Mouse (Mus musculus) c-Kit-positive CD71-positive TER-119-negative erythroid progenitor cells, embryonic 14.5 days (primary cell): ENCODE measurements around the gene Scnn1a.

Experiments
- DNase-seq: peaks from one replicate; pipeline ENCODE4 v3.0.0-alpha.2; 2013; ENCODE audit warnings: low read depth

Scnn1a gene

DNA sequence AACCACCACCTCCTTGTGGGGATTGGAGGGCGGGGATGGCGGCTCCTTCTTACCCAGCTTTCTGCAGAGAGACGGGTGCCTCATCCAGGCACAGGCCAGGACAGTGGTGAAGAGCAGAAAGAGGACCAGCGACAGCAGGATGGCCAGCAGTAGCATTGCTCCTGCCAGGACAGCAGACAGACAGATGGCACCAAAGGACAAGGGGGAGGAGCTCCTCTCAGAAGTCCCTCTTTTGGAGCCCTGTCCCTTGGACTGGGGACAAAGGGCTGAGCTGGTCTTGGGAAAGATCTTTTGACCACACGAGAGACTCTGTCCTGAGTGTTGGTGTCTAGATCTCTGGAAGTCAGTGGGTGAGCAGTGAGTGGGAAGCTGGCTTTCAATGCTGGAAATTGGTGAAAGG, 11.1 kb upstream of the Scnn1a start:
- no peak for DNase-seq

- no peak for DNase-seq
Observed at GRCm38 (mm10) chr6:125312171-125312570, 8.3 kb upstream of the Scnn1a start.

GRCm38 (mm10) chr6:125312581-125313355, 7.7 kb upstream of the Scnn1a start:
- DNase-seq: no peak

- DNase-seq: no peak
Observed at GRCm38 (mm10) chr6:125313546-125314230, 6.8 kb upstream of the Scnn1a start, which contains the start of gene Ltbr. Ltbr (minus strand) TSS chr6:125313885.

DNA sequence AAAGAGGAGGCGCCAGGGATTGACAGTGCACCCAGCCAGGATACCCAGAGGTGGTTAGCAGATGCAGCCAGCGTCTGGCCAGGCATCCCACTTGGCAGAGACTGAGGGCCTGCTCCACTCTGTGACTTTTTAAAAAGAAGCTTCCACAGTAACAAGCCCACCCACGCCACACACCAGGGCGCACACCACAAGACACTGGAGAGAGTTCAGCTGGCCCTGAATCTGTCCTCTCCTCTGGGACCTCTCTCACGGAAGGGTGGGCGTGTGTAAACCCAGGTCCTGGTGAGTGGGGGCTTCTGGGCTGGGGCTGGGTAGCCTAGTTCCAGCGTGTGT, 6.3 kb upstream of the Scnn1a start:
- DNase-seq: no peak

GRCm38 (mm10) chr6:125314746-125315145, 5.7 kb upstream of the Scnn1a start:
- no peak for DNase-seq

- no peak for DNase-seq
Observed at GRCm38 (mm10) chr6:125317077-125317476, 3.4 kb upstream of the Scnn1a start.

- DNase-seq: no peak
Observed at GRCm38 (mm10) chr6:125318981-125319918, 1.2 kb upstream of the Scnn1a start.

- DNase-seq: no peak
Observed at GRCm38 (mm10) chr6:125319919-125320296, 551 bp upstream of the Scnn1a start.

GRCm38 (mm10) chr6:125321114-125321855, 826 bp downstream of the Scnn1a start:
- no peak for DNase-seq

DNA sequence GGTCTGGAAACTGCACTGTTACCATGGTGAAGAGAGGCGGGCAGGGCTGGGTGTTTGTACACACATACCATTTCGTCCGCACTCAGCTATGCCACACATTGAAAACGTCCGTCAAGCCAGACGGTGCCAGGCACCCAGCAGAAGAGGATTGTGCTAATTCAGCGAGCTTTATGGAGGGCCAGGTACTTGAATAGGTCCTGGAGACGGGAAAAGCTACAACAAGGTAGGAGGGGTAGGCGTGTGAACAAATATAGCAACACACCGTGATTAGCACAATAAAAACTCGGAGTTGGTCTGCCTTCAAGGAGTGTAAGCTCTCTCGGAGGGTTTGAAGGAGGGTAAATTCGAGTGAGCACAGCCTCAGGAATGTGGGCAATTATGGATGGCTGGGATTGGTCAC, 2.3 kb downstream of the Scnn1a start:
- DNase-seq: no peak

GRCm38 (mm10) chr6:125323547-125323946, 3.1 kb downstream of the Scnn1a start:
- no peak for DNase-seq

- no peak for DNase-seq
Observed at GRCm38 (mm10) chr6:125325337-125325736, 4.9 kb downstream of the Scnn1a start.

DNA sequence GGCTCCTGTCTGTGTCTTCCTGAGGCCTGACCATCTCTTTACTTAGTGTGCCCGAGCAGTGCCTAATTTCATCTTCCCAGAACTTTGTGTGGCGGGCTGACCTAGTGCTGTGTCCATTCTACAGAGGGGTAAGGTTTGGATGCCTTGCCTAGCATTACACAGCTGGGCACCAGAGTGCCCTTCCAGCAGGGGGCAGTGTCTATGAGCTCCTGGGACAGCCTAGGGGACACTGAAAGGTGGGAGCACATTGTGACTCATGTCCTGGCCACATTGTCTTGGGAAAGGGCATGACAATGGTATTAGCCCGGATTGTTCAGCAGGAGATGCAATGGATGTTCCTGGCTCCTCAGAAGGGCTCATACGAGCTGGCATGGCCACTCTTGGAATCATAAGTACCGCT, 7.8 kb downstream of the Scnn1a start:
- no peak for DNase-seq

DNA sequence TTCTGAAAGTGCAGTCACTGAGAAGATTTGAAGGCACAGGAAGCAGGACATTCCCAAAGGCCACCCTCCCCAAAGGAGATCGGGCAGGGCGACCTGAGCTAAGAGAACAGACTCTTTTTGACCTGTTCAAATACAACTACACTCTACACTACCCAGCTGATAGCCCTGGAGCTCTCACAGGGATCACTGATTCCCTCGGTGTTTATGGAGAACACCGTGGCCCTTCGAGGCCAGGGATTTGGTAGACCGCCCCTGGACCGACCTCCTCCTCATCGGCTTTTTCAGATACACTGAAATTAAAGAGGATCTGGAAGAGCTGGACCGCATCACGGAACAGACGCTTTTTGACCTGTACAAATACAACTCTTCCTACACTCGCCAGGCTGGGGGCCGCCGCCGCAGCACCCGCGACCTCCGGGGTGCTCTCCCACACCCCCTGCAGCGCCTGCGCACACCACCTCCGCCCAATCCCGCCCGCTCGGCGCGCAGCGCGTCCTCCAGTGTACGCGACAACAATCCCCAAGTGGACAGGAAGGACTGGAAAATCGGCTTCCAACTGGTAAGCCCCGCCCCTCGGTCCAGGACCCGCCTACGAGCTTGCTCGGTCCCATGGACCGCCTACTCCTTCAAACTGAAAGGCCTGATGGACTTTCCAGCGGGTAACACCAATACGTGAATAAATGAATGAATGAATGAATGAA, 10.3 kb downstream of the Scnn1a start:
- peak; percentile 31 for DNase-seq

DNA sequence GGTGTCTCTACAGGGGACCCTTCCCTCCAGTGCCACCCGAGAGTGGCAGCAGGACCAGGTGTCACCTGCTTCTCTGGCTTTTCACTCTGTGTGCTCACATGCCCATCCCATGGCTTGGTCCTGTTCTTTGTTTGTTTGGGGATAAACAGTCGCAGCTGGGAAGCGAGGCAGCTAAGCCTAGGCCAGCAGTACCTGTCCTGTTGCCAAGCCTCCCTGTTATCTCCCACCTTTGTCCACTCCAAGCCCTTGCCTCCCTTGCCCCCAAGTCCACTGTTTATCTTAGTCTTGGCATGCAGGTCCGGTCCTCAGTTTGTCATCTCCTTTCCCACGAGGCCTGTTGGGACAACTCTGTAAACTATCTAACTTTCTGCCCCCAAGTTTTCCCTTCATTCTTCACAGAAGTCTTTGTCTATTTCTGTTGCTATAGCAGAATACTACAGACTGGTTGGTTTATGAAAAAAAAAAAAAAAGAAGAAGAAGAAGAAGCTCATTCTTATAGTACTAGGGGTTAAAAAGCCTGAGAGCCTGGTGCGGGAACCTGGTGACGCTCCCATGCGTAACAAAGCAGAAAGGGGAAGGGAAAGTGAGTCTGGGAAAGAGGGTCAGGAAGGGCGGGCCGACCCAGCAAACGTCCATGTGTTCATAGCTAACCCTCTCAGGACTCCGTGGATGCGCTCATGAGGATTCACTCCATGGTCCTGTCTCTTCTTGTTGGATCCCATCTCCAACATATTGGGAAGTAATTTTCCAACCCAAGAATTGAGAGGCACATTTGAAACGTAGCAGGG, 12.8 kb downstream of the Scnn1a start:
- no peak for DNase-seq

GRCm38 (mm10) chr6:125334356-125334755, 13.9 kb downstream of the Scnn1a start:
- DNase-seq: no peak

DNA sequence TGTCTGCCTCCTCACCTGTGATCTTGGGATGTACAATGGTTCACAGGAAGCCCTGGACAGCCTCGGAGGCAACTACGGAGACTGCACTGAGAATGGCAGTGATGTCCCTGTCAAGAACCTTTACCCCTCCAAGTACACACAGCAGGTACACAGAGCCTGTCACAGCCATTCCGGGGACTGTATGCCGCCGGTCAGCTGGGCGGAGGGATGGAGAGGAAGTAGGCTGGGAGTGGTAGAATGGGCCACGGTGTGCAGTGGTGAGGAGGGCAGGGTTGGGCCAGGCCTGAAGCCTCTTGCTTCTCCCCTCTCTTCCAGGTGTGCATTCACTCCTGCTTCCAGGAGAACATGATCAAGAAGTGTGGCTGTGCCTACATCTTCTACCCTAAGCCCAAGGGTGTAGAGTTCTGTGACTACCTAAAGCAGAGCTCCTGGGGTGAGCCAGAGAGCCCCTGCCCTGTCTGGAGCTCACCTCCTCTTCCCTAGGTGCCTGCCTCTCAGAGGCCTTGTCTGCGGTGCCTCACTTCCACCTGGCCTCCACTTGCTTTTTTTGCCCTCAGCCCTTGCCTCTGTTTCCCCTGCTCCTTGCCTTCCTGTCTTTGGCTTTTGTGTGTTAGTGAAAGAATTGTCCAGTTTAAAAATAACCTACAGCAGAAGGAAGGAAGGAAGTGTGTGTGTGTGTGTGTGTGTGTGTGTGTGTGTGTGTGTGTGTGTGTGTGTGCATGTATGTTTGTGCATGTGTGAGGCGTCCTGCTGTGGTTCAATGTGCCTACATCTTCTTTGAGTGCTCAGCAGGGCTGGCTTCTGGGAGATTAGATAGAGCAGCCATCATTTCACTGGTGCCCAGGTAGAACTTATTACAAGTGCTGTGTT, 18.6 kb downstream of the Scnn1a start:
- no peak for DNase-seq

- DNase-seq: no peak
Observed at GRCm38 (mm10) chr6:125340244-125340643, 19.8 kb downstream of the Scnn1a start.
